Mouse (Mus musculus): ENCODE data around the gene Isg20.

Isg20 gene

GRCm38 (mm10) chr7:78904175-78904574 is 9.0 kb upstream of the Isg20 start:
- no peak for DNase-seq

DNA sequence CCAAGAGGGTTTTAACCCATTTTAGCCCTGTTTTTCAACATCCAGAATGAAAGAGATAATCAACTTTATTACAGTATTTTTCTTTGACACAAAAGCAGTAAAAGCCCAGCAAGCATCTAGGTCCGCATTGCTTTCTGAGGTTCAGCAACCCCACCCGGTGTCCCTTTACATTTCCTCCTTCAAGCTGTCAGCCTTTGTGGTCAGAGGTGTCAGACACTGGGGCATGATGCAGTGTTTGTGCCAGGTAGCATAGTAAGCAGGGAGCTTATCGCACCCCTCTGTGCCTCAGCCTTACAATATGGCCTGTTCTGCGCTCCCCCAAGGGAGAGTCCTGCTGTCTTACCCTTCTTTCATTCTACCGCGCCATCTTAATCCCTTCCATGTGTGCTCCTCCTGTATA is 4.2 kb upstream of the Isg20 start:
- no peak for DNase-seq

DNA sequence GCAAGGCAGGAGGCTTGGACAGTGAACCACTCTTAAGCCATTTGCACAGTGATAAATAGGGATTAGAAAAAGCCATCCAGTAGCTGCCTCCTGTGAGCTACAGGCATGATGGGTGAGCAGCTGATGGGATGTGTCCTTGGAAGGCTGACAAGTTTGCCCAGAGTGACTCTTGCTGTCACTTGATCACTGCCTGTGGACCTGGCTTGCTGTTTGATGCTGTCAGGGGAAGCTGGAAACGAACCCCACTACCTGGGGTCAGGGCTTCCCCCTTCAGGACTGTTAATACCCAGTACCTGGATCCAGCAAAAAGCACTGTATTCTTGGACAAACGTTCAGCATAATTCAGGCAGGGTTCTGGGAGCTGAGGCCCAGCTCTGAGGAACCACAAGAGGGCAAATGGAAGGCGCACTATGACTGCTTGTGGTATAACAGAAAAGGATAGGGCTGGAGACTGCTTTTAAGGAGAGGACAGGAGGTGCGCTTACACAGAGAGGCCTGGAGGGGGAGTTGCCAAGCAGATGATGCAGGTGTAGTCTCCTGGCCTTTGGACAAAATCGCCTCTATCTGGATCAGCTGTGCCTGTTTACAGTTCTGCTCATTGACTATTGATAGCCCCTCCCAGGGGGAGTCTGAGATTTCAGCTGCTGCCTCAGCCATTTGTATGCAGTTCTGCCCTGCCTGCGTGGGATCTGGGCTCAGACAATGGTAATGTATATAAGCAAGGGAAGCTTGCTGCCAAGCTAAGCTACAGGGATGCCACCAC is 2.7 kb upstream of the Isg20 start:
- DNase-seq: no peak

- DNase-seq: no peak
Measured at GRCm38 (mm10) chr7:78911209-78911608, 2.0 kb upstream of the Isg20 start.

DNA sequence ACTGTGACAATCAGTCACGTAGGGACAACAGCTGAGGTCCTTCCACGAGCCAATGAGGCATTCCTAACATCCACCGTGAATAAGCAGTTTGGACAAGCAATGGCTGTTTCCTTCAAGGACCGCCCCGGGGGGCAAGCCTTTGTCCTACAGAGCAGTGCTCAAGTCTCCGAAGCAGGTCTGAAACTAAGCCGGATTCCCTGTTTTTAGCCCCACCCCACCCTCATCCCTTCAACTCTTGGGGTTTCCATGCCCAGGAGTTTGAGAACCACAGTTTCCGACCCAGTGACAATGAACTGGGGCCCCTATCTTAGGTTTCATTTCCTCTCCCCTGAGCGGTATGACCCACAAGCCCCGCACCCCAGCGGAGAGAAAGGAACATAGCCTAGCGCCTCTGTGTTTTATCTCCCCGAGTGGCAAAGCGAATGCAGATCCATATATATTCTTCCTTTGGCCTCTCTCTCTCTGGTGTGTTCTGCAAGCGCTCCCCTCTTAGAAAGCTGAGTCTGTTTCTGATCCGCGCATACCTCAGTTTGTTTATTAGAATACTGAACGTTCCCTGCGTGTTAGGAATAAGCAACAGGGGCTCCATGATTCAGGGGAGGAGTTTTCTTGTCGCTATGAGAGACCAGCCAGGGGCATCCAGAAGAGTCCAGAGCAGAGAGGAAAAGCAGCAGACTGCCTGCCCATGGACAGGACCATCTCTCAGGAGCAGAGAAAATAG is 811 bp upstream of the Isg20 start:
- DNase-seq: no peak

- DNase-seq: no peak
Measured at GRCm38 (mm10) chr7:78913649-78914544, 673 bp downstream of the Isg20 start.

DNA sequence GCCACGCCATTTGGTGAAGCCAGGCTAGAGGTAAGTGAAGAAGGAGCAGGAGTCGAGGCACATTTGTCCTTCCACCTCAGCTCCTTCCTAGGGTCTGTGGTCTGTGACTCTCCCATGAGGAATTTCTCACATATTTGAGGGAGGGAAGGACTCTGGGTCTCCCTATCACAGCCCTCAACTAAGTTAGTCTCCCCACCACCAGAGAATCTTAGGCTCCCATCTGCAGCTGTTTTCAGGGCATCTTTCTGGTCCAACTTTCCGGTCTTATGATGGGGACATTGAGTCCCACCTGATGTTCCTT is 1.3 kb downstream of the Isg20 start:
- no peak for DNase-seq

GRCm38 (mm10) chr7:78914896-78915510 is 1.8 kb downstream of the Isg20 start:
- no peak for DNase-seq

- DNase-seq: no peak
Measured at GRCm38 (mm10) chr7:78918686-78919085, 5.5 kb downstream of the Isg20 start.

DNA sequence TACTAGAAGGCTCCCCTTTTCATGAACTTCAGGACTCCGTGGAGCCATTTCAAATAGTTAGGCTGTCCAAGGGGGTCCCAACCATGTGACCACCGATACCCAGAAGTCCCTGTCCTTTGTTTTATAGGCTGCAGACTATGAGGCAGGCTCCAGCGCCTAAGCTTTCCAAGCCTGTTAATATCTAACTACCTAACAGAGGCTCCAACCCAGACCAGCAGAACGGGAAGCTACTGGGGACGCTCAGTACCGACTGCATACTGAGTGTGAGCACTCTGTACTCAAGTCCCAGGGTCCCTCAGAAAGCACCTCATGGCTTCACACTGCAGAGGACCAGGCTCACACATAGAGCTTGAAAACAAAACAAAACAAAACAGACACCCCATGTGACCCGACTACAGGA is 9.3 kb downstream of the Isg20 start:
- no peak for DNase-seq

DNA sequence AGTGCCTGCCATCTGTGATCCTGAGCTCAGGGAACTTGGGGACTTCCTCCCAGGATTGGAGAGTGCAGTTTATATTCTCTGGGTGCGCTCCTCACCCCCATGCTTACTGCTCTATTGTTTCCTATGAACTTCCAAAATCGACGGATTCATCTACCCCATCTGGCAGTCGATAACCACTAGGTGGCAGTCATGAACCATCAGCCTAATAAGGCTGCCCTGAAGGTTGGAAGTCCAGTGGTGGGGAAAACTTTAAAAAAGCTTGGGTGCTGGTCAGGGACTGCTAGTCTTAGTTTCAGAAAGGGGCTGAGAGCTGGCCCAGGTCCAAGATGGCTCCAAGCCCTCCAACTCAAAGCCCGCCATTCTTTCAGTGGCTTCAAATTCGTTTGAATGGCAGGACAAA is 11.1 kb downstream of the Isg20 start:
- DNase-seq: peak; percentile 62

DNA sequence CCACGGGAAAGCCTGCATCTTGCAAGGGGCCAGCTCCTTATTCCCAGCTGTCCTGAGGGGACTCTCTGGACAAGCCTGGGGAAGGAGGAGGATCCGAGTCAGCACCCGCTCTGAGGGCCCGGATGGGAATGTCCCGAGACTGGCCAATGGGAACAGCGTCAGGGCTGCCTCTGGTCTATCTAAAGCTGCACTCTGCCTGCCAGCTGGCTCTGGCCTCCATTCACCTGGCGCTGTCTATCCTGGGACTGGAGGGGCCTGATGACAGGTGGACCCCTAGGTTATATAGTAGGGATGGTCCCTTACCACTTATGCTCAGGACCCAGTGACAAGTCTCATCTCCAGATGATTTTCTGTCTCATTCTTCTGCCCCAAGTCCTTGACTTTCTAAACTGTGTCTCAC is 11.6 kb downstream of the Isg20 start:
- DNase-seq: no peak

DNA sequence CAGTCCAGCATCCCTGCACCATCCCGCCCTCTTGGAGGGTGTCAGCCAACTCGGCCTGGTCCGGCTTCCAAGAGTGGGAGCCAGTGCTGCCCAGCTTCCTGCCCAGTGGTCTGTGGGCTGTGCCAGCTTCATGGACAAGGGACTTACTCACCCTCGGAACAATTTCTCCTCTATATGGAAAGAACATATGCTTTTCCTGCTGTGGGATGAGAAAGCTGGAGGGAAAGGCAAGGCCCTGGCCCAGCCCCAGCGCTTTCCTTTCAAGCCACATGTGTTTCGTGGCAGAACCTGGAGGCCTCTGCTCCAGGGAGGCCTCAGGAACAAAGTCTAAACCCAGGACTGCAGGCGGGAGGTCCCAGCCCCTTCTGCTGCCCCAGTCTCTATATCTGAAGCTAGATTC is 12.5 kb downstream of the Isg20 start:
- no peak for DNase-seq

- no peak for DNase-seq
Measured at GRCm38 (mm10) chr7:78926156-78926555, 12.9 kb downstream of the Isg20 start.

- DNase-seq: no peak
Measured at GRCm38 (mm10) chr7:78927266-78927665, 14.0 kb downstream of the Isg20 start.

DNA sequence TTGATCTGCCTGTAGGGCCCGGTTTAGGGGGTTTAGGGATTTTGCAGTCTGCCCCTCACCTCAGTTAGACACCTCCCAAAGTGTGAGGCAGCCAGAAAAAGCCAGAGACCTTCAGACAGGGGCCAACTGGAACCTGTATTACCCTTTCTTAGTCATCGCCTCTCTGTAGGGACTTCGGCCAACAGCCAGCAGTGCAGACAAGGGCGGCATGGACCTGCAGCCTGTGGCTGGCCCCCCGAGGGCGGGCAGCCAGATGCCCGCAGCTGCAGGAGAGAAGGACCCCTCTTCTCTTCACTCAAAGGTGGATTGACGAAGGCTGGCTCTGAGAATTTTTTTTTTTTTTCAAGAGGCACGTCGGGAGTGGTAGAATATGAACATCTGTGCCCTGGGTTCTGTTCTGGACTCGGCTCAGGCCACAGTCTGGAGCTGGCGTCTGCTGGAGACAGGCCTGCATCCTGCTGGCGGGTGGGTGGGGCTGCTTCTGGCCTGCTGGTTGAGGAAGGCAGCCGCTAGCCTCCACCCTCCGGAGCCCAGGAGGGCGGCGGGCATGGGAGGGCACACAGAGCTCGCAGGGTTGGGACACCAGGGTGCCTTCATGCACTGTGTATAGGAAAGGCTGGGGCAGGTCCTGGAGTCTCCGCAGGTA is 25.9 kb downstream of the Isg20 start:
- DNase-seq: no peak

- DNase-seq: no peak
Measured at GRCm38 (mm10) chr7:78940971-78941370, 27.7 kb downstream of the Isg20 start.

DNA sequence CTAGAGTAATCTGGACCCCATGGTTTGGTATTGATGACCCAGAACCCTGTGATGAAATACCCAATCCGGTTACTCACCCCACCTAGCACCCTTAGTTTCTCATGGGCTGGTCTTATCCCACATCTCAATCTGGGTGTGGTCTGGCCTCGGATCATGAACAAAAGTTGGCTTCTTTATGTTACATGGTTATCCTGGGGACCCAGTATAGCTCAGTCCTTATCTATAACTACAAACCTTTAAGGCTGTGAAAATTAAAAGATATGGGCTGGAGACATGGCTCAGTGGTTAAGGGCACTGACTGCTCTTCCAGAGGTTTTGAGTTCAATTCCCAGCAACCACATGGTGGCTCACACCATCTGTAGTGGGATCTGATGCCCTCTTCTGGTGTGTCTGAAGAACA is 29.3 kb downstream of the Isg20 start:
- DNase-seq: no peak

- no peak for DNase-seq
Measured at GRCm38 (mm10) chr7:78953886-78954572, 40.8 kb downstream of the Isg20 start.

DNA sequence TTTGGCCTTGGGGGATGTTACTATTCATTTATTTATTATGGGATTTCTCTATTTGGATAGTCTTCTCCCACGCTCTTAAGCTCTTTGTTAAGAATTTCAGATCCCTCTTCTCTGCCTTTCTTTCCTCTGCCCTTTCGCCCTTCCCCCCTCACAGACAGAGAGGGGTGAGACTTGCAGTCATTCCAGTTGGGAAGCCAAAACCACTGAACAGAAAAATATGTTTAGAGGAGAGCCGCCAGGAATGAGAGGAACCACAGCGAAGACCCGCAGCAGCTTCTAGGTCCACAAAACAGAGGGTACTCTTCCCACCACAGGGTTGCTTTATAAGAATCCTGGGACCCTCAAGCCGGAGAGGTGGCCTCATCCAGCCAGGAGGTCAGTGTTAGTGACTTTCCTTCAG is 41.4 kb downstream of the Isg20 start:
- no peak for DNase-seq

DNA sequence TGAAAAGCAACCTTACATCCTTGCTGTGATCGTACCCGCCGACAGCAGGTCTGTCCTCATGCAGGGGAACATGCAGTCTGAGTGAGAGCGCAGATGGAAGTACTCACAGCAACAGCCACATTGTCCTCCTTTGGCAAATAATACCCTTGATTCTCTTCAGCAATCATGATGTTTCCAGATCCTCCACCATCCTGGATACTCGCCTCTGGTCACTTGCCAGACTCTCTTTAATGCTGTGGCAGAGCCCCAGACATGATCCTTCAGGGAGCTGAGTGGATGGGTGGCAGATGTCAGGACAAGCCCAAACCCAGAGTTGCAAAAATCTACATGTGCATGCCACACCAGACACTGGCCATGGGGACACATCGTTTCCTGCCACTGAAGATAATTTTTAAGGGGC is 41.9 kb downstream of the Isg20 start:
- DNase-seq: no peak

DNA sequence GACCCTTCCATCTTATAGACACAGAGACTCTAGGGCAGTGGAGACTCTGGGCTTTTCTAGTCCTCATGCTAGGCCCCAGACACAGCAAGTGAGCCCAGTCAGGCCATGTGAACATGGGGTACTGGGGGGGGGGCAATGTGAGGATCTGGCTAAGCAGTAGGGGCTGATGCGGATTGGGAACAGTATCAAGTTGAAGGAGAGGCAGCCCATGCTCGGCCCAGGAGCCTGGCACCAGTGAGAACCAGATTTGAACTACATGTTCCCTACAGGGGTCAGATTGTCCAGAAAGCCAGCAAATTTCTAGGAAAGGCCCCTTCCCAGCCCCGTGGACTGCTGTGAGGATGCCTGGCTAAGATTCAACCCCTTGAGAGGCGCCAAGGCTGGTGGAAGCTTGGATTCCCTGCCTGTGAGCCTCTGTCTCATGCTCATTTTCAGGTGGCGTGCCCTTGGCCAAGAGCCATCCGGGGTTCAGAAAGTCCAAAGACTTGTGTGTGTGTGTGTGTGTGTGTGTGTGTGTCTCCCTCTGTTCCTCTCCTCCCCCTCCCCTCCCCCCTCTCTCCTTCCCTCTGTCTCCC is 45.4 kb downstream of the Isg20 start:
- DNase-seq: no peak
